Comparison of ENCODE assay signal across 11 mouse cellular contexts in genomic region chr1:38263251-38263650, GRCm38 (mm10).
DNase-seq lines count a peak whose midpoint lies in the region; ATAC-seq and TF ChIP-seq lines count a peak whose summit lies in the region.
"Had no signal": no experiment of that assay in that cellular context is flagged by ENCODE, and none has a peak within 500 bp of the region (broad histone marks: within the 10 kb centered on the region; RNA-seq: fewer than 3 reads in every experiment).

No protein-coding gene starts in this region.

- H3K36me3 ChIP-seq in embryonic facial prominence, embryonic 15.5 days: no peaks in the 10 kb centered on the region
- H3K36me3 ChIP-seq in midbrain, embryonic 10.5 days: peaks cover 15% of the 10 kb centered on the region
- H3K36me3 ChIP-seq: liver, embryonic 15.5 days had no signal

- DNase-seq in gastrocnemius, adult 2 months: peak; percentile 27
- DNase-seq in gastrocnemius, adult 18-20 months (ENCODE audit: low spot score): no peak
- DNase-seq in 3T3-L1 (ENCODE audit: low read depth, low spot score): peak; percentile 32
- DNase-seq in midbrain, embryonic 10.5 days (ENCODE audit: low spot score): peak; percentile 21
- no peak for DNase-seq in thymus, postnatal 36 days
- no peak for DNase-seq in thymus, postnatal 10 days (ENCODE audit: low spot score in 2 of 2)
- DNase-seq: layer of hippocampus, adult 9-11 months had no signal

- ATAC-seq in embryonic facial prominence, embryonic 15.5 days (ENCODE audit: insufficient number of reproducible peaks, low FRiP score, low TSS enrichment, low read depth): peak; percentile 71; the same call in 1 of the 2 replicates
- no peak for ATAC-seq in inflammation-experienced regulatory T-cells, adult 6 months
- ATAC-seq: forebrain, embryonic 13.5 days had no signal

- intact Hi-C loops in gastrocnemius, adult 2 months (cut with DNase I): loop anchor here (2.0 kb wide), 1 partner anchor 44 kb away; no protein-coding TSS in a partner anchor

- WGBS in embryonic facial prominence, embryonic 15.5 days: 24% methylated on average over 8 of the region's 8 CpGs
- WGBS in midbrain, embryonic 10.5 days: 56% methylated on average over 8 of the region's 8 CpGs

- no peak overlapping the region; the same call in 1 of the 2 replicates for H3K4me2 ChIP-seq in embryonic facial prominence, embryonic 15.5 days (replicated peaks)
- H3K4me2 ChIP-seq: forebrain, embryonic 13.5 days; liver, embryonic 15.5 days had no signal

- H3K9ac ChIP-seq in embryonic facial prominence, embryonic 15.5 days: no peak overlapping the region
- H3K9ac ChIP-seq: forebrain, embryonic 13.5 days; liver, embryonic 15.5 days had no signal

- H3K27ac ChIP-seq in gastrocnemius, adult 2 months: peak overlapping the region; percentile 80
- peak overlapping the region; percentile 44; the same call in 1 of the 2 replicates for H3K27ac ChIP-seq in embryonic facial prominence, embryonic 15.5 days (replicated peaks)
- H3K27ac ChIP-seq in midbrain, embryonic 10.5 days (replicated peaks): 0 out of 2 replicates have a peak overlapping the region, but pooled peaks have one; percentile 39
- H3K27ac ChIP-seq: forebrain, embryonic 13.5 days; liver, embryonic 15.5 days had no signal

- H3K27me3 ChIP-seq in embryonic facial prominence, embryonic 15.5 days: no peaks in the 10 kb centered on the region
- no peaks in the 10 kb centered on the region for H3K27me3 ChIP-seq in midbrain, embryonic 10.5 days (ENCODE audit: low read depth, poor library complexity, severe bottlenecking)
- H3K27me3 ChIP-seq: forebrain, embryonic 13.5 days; liver, embryonic 15.5 days had no signal

- H3K4me1 ChIP-seq in embryonic facial prominence, embryonic 15.5 days: peaks cover 41% of the 10 kb centered on the region
- H3K4me1 ChIP-seq in midbrain, embryonic 10.5 days: peaks cover 25% of the 10 kb centered on the region
- H3K4me1 ChIP-seq: liver, embryonic 15.5 days had no signal

- H3K9me3 ChIP-seq in embryonic facial prominence, embryonic 15.5 days (replicated peaks): no peaks in the 10 kb centered on the region
- H3K9me3 ChIP-seq in midbrain, embryonic 10.5 days (replicated peaks): no peaks in the 10 kb centered on the region
- H3K9me3 ChIP-seq: forebrain, embryonic 13.5 days; liver, embryonic 15.5 days had no signal

- peak overlapping the region; percentile 34 for H3K4me3 ChIP-seq in gastrocnemius, adult 2 months
- H3K4me3 ChIP-seq in embryonic facial prominence, embryonic 15.5 days (replicated peaks): no peak overlapping the region
- H3K4me3 ChIP-seq in midbrain, embryonic 10.5 days: no peak overlapping the region
- H3K4me3 ChIP-seq: forebrain, embryonic 13.5 days; liver, embryonic 15.5 days had no signal

- no peak for TF ChIP-seq CTCF in gastrocnemius, adult 2 months (IDR thresholded peaks at IDR 0.05)

Comparison
In these comparisons a context has a peak if more than half of its experiments do, and no peak if none do; other contexts are left out.
1. DNase-seq: peak in gastrocnemius, adult 2 months (single experiment), 3T3-L1 (single experiment) and midbrain, embryonic 10.5 days (single experiment); none in gastrocnemius, adult 18-20 months (single experiment), thymus, postnatal 36 days (0 of 2) and thymus, postnatal 10 days (0 of 2).
2. Peak in every context shown above with its lines, with median percentiles within 50 percentile points of each other: H3K27ac ChIP-seq.